Mouse (Mus musculus): ENCODE measurements at regions not wholly inside any gene's neighbourhood (a gene's known extent, or its start where the extent isn't known, plus 50 kb on each side); places are given as distances from the start of the nearest gene placed in this dataset.
A peak's percentile ranks its signal among the peaks of the same experiment; 100 is the strongest.

DNA sequence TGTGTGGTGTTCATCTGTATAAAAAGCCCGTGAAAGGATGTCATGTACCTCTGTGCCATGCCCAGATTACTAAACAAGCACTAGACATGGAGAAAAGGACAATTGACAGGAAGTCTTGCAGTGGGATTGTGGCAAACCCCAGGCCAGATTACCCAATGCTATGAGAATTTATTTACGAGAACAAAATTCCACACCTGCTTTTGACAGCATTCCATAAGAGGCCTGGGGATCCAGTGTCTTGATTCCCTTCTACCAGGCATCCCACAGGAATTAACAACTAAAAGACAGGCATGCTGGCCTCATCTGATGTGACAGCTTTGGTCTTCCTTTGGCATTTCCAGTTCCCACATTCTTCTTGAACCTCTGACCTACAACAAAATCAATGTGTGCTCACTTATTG lies 454.3 kb upstream of the Pappa start:
- 76% methylated on average over 2 of the region's 2 CpGs for WGBS
- Histone ChIP-seq H3K9ac (replicated peaks; ENCODE audit: low read length) (no peak overlapping the region), H3K36me3 (replicated peaks; ENCODE audit: control insufficient read depth, insufficient read depth, low read depth, low read length) (no peaks in the 10 kb centered on the region), H3K4me1 (ENCODE audit: control insufficient read depth, insufficient read depth, low read length) (no peaks in the 10 kb centered on the region), H3K4me2 (ENCODE audit: low read depth, low read length) (no peak overlapping the region), H3K4me3 (ENCODE audit: low read depth, low read length) (no peak overlapping the region), H3K9me3 (replicated peaks; ENCODE audit: control insufficient read depth, low read length) (no peaks in the 10 kb centered on the region), H3K27me3 (ENCODE audit: control insufficient read depth, insufficient read depth, low read length) (no peaks in the 10 kb centered on the region), H3K27ac (replicated peaks; ENCODE audit: low read depth, low read length) (no peak overlapping the region)
- ATAC-seq (replicated peaks; ENCODE audit: insufficient number of reproducible peaks, low FRiP score, low TSS enrichment, low read depth) = no peak
- no peak for DNase-seq (ENCODE audit: low spot score)

- Histone ChIP-seq H3K9me3 (replicated peaks; ENCODE audit: control insufficient read depth, low read length) (no peaks in the 10 kb centered on the region), H3K27me3 (ENCODE audit: control insufficient read depth, insufficient read depth, low read length) (no peaks in the 10 kb centered on the region), H3K9ac (replicated peaks; ENCODE audit: low read length) (no peak overlapping the region), H3K27ac (replicated peaks; ENCODE audit: low read depth, low read length) (no peak overlapping the region), H3K4me1 (ENCODE audit: control insufficient read depth, insufficient read depth, low read length) (no peaks in the 10 kb centered on the region), H3K4me3 (ENCODE audit: low read depth, low read length) (no peak overlapping the region), H3K4me2 (ENCODE audit: low read depth, low read length) (no peak overlapping the region), H3K36me3 (replicated peaks; ENCODE audit: control insufficient read depth, insufficient read depth, low read depth, low read length) (no peaks in the 10 kb centered on the region)
- ATAC-seq (replicated peaks; ENCODE audit: insufficient number of reproducible peaks, low FRiP score, low TSS enrichment, low read depth) = no peak
- DNase-seq (ENCODE audit: low spot score) = no peak
- WGBS = 47% methylated on average over 6 of the region's 6 CpGs
Measured at GRCm38 (mm10) chr4:64676438-64676837, 447.5 kb upstream of the Pappa start.

GRCm38 (mm10) chr4:64676881-64677280 lies 447.1 kb upstream of the Pappa start:
- H3K27me3 ChIP-seq (ENCODE audit: control insufficient read depth, insufficient read depth, low read length) = no peaks in the 10 kb centered on the region
- H3K9me3 ChIP-seq (replicated peaks; ENCODE audit: control insufficient read depth, low read length) = no peaks in the 10 kb centered on the region
- H3K36me3 ChIP-seq (replicated peaks; ENCODE audit: control insufficient read depth, insufficient read depth, low read depth, low read length) = no peaks in the 10 kb centered on the region
- no peak overlapping the region for H3K9ac ChIP-seq (replicated peaks; ENCODE audit: low read length)
- 54% methylated on average over 5 of the region's 5 CpGs for WGBS
- DNase-seq (ENCODE audit: low spot score) (no peak), ATAC-seq (replicated peaks; ENCODE audit: insufficient number of reproducible peaks, low FRiP score, low TSS enrichment, low read depth) (no peak)
- no peaks in the 10 kb centered on the region for H3K4me1 ChIP-seq (ENCODE audit: control insufficient read depth, insufficient read depth, low read length)
- no peak overlapping the region for H3K27ac ChIP-seq (replicated peaks; ENCODE audit: low read depth, low read length)
- H3K4me3 ChIP-seq (ENCODE audit: low read depth, low read length) = no peak overlapping the region
- H3K4me2 ChIP-seq (ENCODE audit: low read depth, low read length) = no peak overlapping the region

GRCm38 (mm10) chr4:64684654-64685053 lies 439.3 kb upstream of the Pappa start:
- H3K4me2 ChIP-seq (ENCODE audit: low read depth, low read length) = no peak overlapping the region
- 92% methylated on average over 1 of the region's 1 CpGs for WGBS
- no peak for ATAC-seq (replicated peaks; ENCODE audit: insufficient number of reproducible peaks, low FRiP score, low TSS enrichment, low read depth)
- H3K9ac ChIP-seq (replicated peaks; ENCODE audit: low read length) = no peak overlapping the region
- no peak overlapping the region for H3K4me3 ChIP-seq (ENCODE audit: low read depth, low read length)
- no peaks in the 10 kb centered on the region for H3K27me3 ChIP-seq (ENCODE audit: control insufficient read depth, insufficient read depth, low read length)
- no peak for DNase-seq (ENCODE audit: low spot score)
- H3K27ac ChIP-seq (replicated peaks; ENCODE audit: low read depth, low read length) = no peak overlapping the region
- H3K36me3 ChIP-seq (replicated peaks; ENCODE audit: control insufficient read depth, insufficient read depth, low read depth, low read length) = no peaks in the 10 kb centered on the region
- no peaks in the 10 kb centered on the region for H3K4me1 ChIP-seq (ENCODE audit: control insufficient read depth, insufficient read depth, low read length)
- no peaks in the 10 kb centered on the region for H3K9me3 ChIP-seq (replicated peaks; ENCODE audit: control insufficient read depth, low read length)

DNA sequence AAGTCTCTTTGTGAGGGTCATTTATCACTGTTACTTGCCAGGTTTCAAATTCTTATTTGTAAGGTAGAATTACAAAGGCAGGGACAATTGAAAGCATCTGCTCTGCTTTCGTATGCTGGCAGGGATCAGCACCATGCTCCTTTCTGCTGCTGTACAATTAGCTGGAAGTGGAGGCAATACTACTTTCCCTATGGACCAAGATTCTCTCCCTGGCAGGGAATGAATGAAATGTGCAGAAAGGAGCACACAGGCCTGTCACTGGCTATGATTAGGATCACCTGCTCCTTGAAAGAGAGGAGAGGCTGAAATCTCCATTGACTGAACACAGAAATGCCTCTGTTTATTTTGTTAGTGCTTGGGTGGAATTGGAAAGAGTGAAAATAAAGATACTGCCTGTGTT lies 427.8 kb upstream of the Pappa start:
- Histone ChIP-seq H3K27me3 (ENCODE audit: control insufficient read depth, insufficient read depth, low read length) (no peaks in the 10 kb centered on the region), H3K4me2 (ENCODE audit: low read depth, low read length) (no peak overlapping the region), H3K27ac (replicated peaks; ENCODE audit: low read depth, low read length) (no peak overlapping the region), H3K36me3 (replicated peaks; ENCODE audit: control insufficient read depth, insufficient read depth, low read depth, low read length) (no peaks in the 10 kb centered on the region), H3K4me1 (ENCODE audit: control insufficient read depth, insufficient read depth, low read length) (no peaks in the 10 kb centered on the region), H3K4me3 (ENCODE audit: low read depth, low read length) (no peak overlapping the region), H3K9ac (replicated peaks; ENCODE audit: low read length) (no peak overlapping the region), H3K9me3 (replicated peaks; ENCODE audit: control insufficient read depth, low read length) (no peaks in the 10 kb centered on the region)
- WGBS = 5% methylated on average over 1 of the region's 1 CpGs
- DNase-seq (ENCODE audit: low spot score) = peak; percentile 61
- ATAC-seq (replicated peaks; ENCODE audit: insufficient number of reproducible peaks, low FRiP score, low TSS enrichment, low read depth) = no peak

GRCm38 (mm10) chr4:64723296-64723695 lies 400.7 kb upstream of the Pappa start:
- Histone ChIP-seq H3K36me3 (replicated peaks; ENCODE audit: control insufficient read depth, insufficient read depth, low read depth, low read length) (no peaks in the 10 kb centered on the region), H3K9ac (replicated peaks; ENCODE audit: low read length) (no peak overlapping the region), H3K4me1 (ENCODE audit: control insufficient read depth, insufficient read depth, low read length) (no peaks in the 10 kb centered on the region), H3K9me3 (replicated peaks; ENCODE audit: control insufficient read depth, low read length) (no peaks in the 10 kb centered on the region), H3K27ac (replicated peaks; ENCODE audit: low read depth, low read length) (no peak overlapping the region), H3K4me2 (ENCODE audit: low read depth, low read length) (no peak overlapping the region), H3K4me3 (ENCODE audit: low read depth, low read length) (no peak overlapping the region), H3K27me3 (ENCODE audit: control insufficient read depth, insufficient read depth, low read length) (no peaks in the 10 kb centered on the region)
- ATAC-seq (replicated peaks; ENCODE audit: insufficient number of reproducible peaks, low FRiP score, low TSS enrichment, low read depth) (0 out of 2 replicates have a peak, but pooled peaks have one; percentile 59), DNase-seq (ENCODE audit: low spot score) (peak; percentile 70)
- WGBS = 10% methylated on average over 3 of the region's 3 CpGs

DNA sequence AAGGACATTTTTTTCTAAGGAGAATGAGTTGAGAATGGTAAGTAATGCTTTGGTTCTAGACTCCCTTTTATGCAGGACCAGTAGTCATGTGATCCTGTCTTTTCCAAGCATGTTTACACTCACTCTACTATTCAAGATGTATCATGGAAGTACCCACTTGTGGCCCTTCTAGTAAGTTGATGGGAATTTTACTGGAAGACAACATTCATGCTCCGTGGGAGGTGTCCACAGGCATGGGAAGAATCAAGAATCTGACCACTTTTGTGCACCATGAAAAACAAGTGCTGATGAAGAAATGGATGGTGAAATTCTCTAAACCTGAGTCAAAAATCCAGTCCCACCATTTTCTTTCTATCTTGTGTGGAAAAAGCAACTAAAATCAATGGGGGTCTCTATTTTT lies 399.1 kb upstream of the Pappa start:
- H3K27ac ChIP-seq (replicated peaks; ENCODE audit: low read depth, low read length) = no peak overlapping the region

DNA sequence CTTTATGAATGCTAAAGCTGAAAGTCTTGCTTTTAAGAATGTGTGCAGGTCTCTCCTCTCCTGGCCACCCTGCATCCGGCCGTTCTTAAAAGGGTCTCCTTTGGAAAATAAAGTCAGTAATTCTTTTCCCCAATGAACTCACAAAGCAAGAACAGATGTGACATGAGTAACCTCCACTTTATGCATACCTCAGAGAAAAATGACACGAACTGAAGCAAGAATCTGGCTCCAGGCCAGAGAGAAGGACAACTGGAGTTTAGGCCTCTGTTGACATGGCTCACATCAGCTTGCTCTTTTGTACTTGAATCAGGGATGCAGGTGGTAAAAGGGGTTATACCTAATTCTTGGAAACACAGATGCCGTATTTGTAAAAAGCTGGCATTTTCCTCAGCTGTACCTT lies 368.0 kb upstream of the Pappa start:
- DNase-seq (ENCODE audit: low spot score) (peak; percentile 70), ATAC-seq (replicated peaks; ENCODE audit: insufficient number of reproducible peaks, low FRiP score, low TSS enrichment, low read depth) (no peak)
- H3K27me3 ChIP-seq (ENCODE audit: control insufficient read depth, insufficient read depth, low read length) = no peaks in the 10 kb centered on the region
- no peaks in the 10 kb centered on the region for H3K4me1 ChIP-seq (ENCODE audit: control insufficient read depth, insufficient read depth, low read length)
- H3K36me3 ChIP-seq (replicated peaks; ENCODE audit: control insufficient read depth, insufficient read depth, low read depth, low read length) = no peaks in the 10 kb centered on the region
- no peak overlapping the region for H3K4me2 ChIP-seq (ENCODE audit: low read depth, low read length)
- 42% methylated on average over 4 of the region's 4 CpGs for WGBS
- H3K9me3 ChIP-seq (replicated peaks; ENCODE audit: control insufficient read depth, low read length) = no peaks in the 10 kb centered on the region
- no peak overlapping the region for H3K4me3 ChIP-seq (ENCODE audit: low read depth, low read length)
- H3K27ac ChIP-seq (replicated peaks; ENCODE audit: low read depth, low read length) = no peak overlapping the region
- H3K9ac ChIP-seq (replicated peaks; ENCODE audit: low read length) = no peak overlapping the region

More for the DNA sequence above, 399.1 kb upstream of the Pappa start:
- 65% methylated on average over 1 of the region's 1 CpGs for WGBS
- H3K36me3 ChIP-seq (replicated peaks; ENCODE audit: control insufficient read depth, insufficient read depth, low read depth, low read length) = no peaks in the 10 kb centered on the region
- H3K27me3 ChIP-seq (ENCODE audit: control insufficient read depth, insufficient read depth, low read length) = no peaks in the 10 kb centered on the region
- H3K9me3 ChIP-seq (replicated peaks; ENCODE audit: control insufficient read depth, low read length) = no peaks in the 10 kb centered on the region
- H3K4me1 ChIP-seq (ENCODE audit: control insufficient read depth, insufficient read depth, low read length) = no peaks in the 10 kb centered on the region
- ATAC-seq (replicated peaks; ENCODE audit: insufficient number of reproducible peaks, low FRiP score, low TSS enrichment, low read depth) (no peak), DNase-seq (ENCODE audit: low spot score) (no peak)
- no peak overlapping the region for H3K4me3 ChIP-seq (ENCODE audit: low read depth, low read length)
- H3K9ac ChIP-seq (replicated peaks; ENCODE audit: low read length) = no peak overlapping the region
- H3K4me2 ChIP-seq (ENCODE audit: low read depth, low read length) = no peak overlapping the region

Data from embryonic facial prominence, embryonic 11.5 days (tissue).